Mouse (Mus musculus): Measurements from ENCODE around the gene Nenf. TPM values are rescaled to one million over a fixed set of nuclear protein-coding genes. Genes with fewer than 3 reads are reported as not detected.

Gene Nenf
- total and polyA plus RNA-seq, 3 experiments, result 78.7 to 249 (median 94.3) TPM

GRCm38 (mm10) chr1:191323381-191323780, 5.4 kb upstream of the Nenf start:
- no peak for DNase-seq

- peak; percentile 82 for DNase-seq
These were observed 692 bp upstream of the Nenf start for GRCm38 (mm10) chr1:191318686-191319085.

GRCm38 (mm10) chr1:191316818-191317217, 1.2 kb downstream of the Nenf start:
- DNase-seq, result no peak

GRCm38 (mm10) chr1:191313926-191314325, 4.1 kb downstream of the Nenf start:
- no peak for DNase-seq

- DNase-seq, result no peak
These were observed 4.8 kb downstream of the Nenf start for GRCm38 (mm10) chr1:191313158-191313557.

- DNase-seq, result peak; percentile 90
These were observed 5.5 kb downstream of the Nenf start for GRCm38 (mm10) chr1:191312513-191312941.

GRCm38 (mm10) chr1:191311296-191311898, 6.6 kb downstream of the Nenf start:
- DNase-seq, result no peak

- DNase-seq, result no peak
These were observed 10.1 kb downstream of the Nenf start for GRCm38 (mm10) chr1:191307766-191308455.

- no peak for DNase-seq
These were observed 11.7 kb downstream of the Nenf start for GRCm38 (mm10) chr1:191306316-191306715.

GRCm38 (mm10) chr1:191305610-191306009, 12.4 kb downstream of the Nenf start:
- DNase-seq, result no peak

- no peak for DNase-seq
These were observed 13.8 kb downstream of the Nenf start for GRCm38 (mm10) chr1:191304216-191304615.

- DNase-seq, result no peak
These were observed 14.3 kb downstream of the Nenf start for GRCm38 (mm10) chr1:191303736-191304135.

- DNase-seq, result no peak
These were observed 16.1 kb downstream of the Nenf start for GRCm38 (mm10) chr1:191301903-191302302.

GRCm38 (mm10) chr1:191299215-191299942, 18.6 kb downstream of the Nenf start:
- peak; percentile 63 for DNase-seq

- DNase-seq, result no peak
These were observed 19.7 kb downstream of the Nenf start for GRCm38 (mm10) chr1:191298304-191298703.

GRCm38 (mm10) chr1:191296445-191296844, 21.5 kb downstream of the Nenf start:
- DNase-seq, result peak; percentile 75

- DNase-seq, result no peak
These were observed 22.2 kb downstream of the Nenf start for GRCm38 (mm10) chr1:191295784-191296183.

GRCm38 (mm10) chr1:191293996-191294795, 23.8 kb downstream of the Nenf start:
- no peak for DNase-seq

GRCm38 (mm10) chr1:191293051-191293450, 24.9 kb downstream of the Nenf start:
- no peak for DNase-seq

GRCm38 (mm10) chr1:191292348-191292747, 25.6 kb downstream of the Nenf start:
- peak; percentile 94 for DNase-seq

GRCm38 (mm10) chr1:191288762-191289161, 29.2 kb downstream of the Nenf start:
- DNase-seq, result peak; percentile 59

GRCm38 (mm10) chr1:191284502-191284901, 33.5 kb downstream of the Nenf start:
- DNase-seq, result no peak
